Mouse (Mus musculus) olfactory bulb, adult 2 months (tissue): ENCODE measurements around the gene Fyn. TPM values are rescaled to one million over a fixed set of nuclear protein-coding genes. Genes with fewer than 3 reads are reported as not detected.

Source experiments
- H3K27ac ChIP-seq: fragments of 200-500 bp; 2 replicates; pipeline ENCODE4 v1.5.1; 2012; ENCODE audit warnings: low read depth, low read length; ENCODE audit not compliant: insufficient read depth
- H3K4me1 ChIP-seq: fragments of 200-500 bp; 2 replicates; pipeline ENCODE4 v1.6.1; 2012; ENCODE audit warnings: low read length; ENCODE audit not compliant: control insufficient read depth, insufficient read depth
- H3K4me3 ChIP-seq: fragments of 200-500 bp; 2 replicates; pipeline ENCODE4 v1.5.1; 2012; ENCODE audit warnings: mild to moderate bottlenecking, low read depth, low read length, moderate library complexity; ENCODE audit not compliant: insufficient read depth
- CTCF ChIP-seq: fragments of 200-500 bp; IDR thresholded peaks from 2 replicates; pipeline ENCODE4 v1.5.1; 2012; ENCODE audit warnings: low read depth, mild to moderate bottlenecking, low read length, moderate library complexity; ENCODE audit not compliant: insufficient read depth
- POLR2A ChIP-seq: fragments of 200-500 bp; IDR thresholded peaks from 2 replicates; pipeline ENCODE4 v1.6.1; 2012; ENCODE audit warnings: mild to moderate bottlenecking, low read depth, low read length, moderate library complexity; ENCODE audit not compliant: insufficient read depth
- WGBS: fragments of 180-500 bp; shearing (Covaris S2); methylation state at CpG from one replicate; pipeline ENCODE4 v1.1.7; 2018; 5-methylcytosine and 5-hydroxymethylcytosine counted together
- polyA plus RNA-seq: library from polyadenylated mRNA; stranded (reverse); fragments of >200 nt; gene quantifications from 2 replicates; pipeline ENCODE4 v1.2.4, GENCODE M21; 2012; ENCODE audit warnings: low replicate concordance; ENCODE audit not compliant: missing spikeins, insufficient read depth, insufficient read length

Fyn gene
- polyA plus RNA-seq, 1 experiment = 322 TPM

DNA sequence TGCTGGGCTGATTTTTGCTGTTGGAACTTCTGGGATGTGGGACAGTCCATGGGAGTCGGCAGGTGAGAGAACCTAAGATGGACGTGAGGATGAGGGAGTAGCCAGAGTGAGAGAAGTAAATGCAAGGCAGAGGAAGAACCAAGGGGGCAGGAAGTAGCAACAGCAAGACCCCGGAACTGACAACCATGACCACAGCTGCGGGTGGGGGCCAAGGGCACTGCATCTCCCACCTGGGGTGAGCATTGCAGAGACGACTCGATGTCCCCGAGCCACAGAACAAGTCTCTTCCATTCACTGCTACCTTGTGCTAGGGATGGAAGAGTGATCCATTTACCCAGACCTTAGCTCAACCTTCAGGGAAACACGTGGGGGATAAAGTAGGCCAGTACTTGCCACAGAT is 146.3 kb downstream of the Fyn start:
- Histone ChIP-seq H3K4me1 (peaks cover 41% of the 10 kb centered on the region), H3K27ac (no peak overlapping the region), H3K4me3 (no peak overlapping the region)
- no peak for TF ChIP-seq POLR2A
- TF ChIP-seq CTCF = no peak
- WGBS = 94% methylated on average over 8 of the region's 8 CpGs

GRCm38 (mm10) chr10:39516541-39517133 is 148.0 kb downstream of the Fyn start:
- Histone ChIP-seq H3K4me1 (peaks cover 36% of the 10 kb centered on the region), H3K27ac (peak overlapping the region; percentile 55), H3K4me3 (no peak overlapping the region)
- TF ChIP-seq CTCF = no peak
- TF ChIP-seq POLR2A = no peak
- 67% methylated on average over 6 of the region's 6 CpGs for WGBS

DNA sequence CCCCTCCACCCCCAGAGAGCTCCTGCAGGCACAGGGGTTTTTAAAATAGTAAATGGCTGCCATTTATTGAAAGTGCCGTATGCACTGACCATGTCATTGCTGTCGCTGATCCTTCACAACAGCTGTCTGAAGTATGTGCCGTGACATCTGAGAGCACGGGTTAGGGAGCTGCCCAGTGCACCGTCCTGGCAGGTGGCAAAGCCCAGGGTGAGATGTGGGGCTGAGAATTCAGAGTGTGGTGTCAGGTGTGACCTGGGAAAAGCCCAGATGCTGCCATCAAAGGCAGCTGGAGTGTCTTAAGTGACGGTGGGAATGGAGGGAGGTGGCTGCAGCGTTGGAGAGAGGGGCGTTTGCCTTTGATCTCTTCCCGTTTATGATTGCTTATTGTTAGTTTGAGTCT is 148.7 kb downstream of the Fyn start:
- H3K4me3 ChIP-seq = no peak overlapping the region
- TF ChIP-seq POLR2A (no peak), CTCF (no peak)
- H3K4me1 ChIP-seq = peaks cover 36% of the 10 kb centered on the region
- peak overlapping the region; percentile 55 for H3K27ac ChIP-seq
- WGBS = 57% methylated on average over 9 of the region's 9 CpGs

GRCm38 (mm10) chr10:39518232-39518631 is 149.6 kb downstream of the Fyn start:
- Histone ChIP-seq H3K4me1 (peaks cover 40% of the 10 kb centered on the region), H3K27ac (peak overlapping the region; percentile 68), H3K4me3 (no peak overlapping the region)
- TF ChIP-seq POLR2A = no peak
- no peak for TF ChIP-seq CTCF
- 42% methylated on average over 8 of the region's 8 CpGs for WGBS

DNA sequence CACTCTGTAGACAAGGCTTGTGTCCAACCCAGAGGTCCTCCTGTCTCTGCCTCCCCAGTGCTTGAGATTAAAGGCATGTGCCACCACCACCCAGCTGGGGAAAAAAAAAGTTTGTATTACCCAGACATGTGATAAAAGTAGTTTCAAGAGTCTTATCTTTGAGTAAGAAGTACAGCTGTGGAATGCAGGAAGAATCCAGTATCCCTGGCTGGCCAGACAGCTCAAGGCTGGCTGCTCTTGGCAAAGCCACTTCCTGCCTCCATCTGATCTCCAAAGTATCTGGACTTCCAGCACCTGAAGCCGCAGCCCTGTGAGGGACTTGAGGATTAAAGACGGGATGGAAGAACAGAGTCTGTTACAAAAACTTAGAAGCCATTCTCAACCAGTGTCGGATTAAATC is 150.2 kb downstream of the Fyn start:
- WGBS = 65% methylated on average over 3 of the region's 3 CpGs
- peak overlapping the region; percentile 32 for H3K27ac ChIP-seq
- H3K4me1 ChIP-seq = peaks cover 43% of the 10 kb centered on the region
- no peak overlapping the region for H3K4me3 ChIP-seq
- TF ChIP-seq POLR2A = no peak
- no peak for TF ChIP-seq CTCF

DNA sequence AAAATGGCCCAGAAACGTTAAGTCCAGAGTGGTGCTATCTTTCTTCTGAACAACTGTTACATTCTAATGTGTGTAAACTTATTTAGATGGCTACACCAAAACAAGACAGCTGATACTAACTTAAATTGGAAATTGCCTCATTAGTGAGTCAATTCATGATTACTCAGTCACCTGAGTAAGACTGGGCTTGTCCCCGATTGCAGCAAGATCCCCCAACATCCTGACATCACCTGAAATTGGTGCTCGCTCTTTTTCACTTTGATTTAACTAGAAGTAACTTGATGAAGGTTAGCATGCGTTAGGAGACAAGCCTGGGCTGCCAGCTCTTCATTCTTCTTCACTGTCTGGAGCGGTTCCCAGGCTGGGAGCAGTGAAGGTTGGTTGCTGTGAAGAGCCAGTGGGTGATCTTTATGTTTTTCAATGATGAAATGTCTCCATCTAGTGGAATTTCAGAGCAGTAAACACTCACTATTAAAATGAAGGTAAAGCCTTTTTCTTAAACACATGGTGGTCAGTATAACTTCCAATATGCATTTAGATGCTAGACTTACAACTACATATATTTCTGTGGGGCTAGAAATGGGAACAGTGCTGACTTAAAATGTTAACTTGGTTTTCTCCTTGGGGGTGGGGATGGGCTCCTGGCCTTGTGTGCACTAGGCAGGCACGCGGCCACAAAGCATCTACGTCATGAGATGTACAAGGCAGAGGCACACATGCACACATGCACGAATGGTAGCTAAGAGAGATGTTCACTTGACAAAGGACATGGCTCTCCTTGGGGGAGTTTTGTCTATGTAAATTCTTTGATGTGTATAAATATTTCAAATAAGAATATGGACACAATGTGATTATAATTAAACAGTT is 151.7 kb downstream of the Fyn start:
- peaks cover 43% of the 10 kb centered on the region for H3K4me1 ChIP-seq
- WGBS = 23% methylated on average over 9 of the region's 9 CpGs
- no peak overlapping the region for H3K4me3 ChIP-seq
- H3K27ac ChIP-seq = 0 out of 2 replicates have a peak overlapping the region, but pooled peaks have one; percentile 34
- TF ChIP-seq POLR2A (no peak), CTCF (no peak)

GRCm38 (mm10) chr10:39521327-39521726 is 152.7 kb downstream of the Fyn start:
- 36% methylated on average over 1 of the region's 1 CpGs for WGBS

DNA sequence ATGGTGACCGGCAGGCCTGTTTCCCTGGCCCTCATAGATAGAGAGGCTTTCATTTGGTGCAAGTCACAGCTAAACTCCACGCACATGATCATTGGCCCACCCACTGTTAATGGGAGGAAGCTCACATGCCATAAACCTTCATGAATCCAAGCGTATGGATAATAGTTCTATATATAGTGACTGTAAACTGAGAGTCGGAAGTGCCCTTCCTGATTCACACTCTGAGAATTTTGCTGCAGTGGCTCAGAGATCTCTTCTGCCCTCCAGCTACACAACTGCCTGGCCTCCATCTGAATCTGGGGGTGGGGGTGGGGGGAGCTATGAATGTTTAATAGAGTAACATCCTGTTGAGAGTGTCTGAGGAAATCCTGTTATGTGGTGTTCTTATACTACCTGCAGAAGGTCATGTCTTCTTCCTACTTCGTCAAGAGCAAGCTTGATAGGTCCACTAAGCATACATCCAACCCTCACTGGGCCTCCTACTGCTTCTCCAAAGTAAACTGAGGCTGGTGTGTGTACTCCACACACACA is 153.3 kb downstream of the Fyn start:
- TF ChIP-seq CTCF (no peak), POLR2A (no peak)
- 47% methylated on average over 5 of the region's 5 CpGs for WGBS
- Histone ChIP-seq H3K4me3 (no peak overlapping the region), H3K4me1 (peaks cover 43% of the 10 kb centered on the region), H3K27ac (peak overlapping the region; percentile 42)

More at GRCm38 (mm10) chr10:39521327-39521726, 152.7 kb downstream of the Fyn start:
- TF ChIP-seq CTCF (no peak), POLR2A (no peak)
- H3K4me1 ChIP-seq = peaks cover 45% of the 10 kb centered on the region
- no peak overlapping the region for H3K27ac ChIP-seq
- H3K4me3 ChIP-seq = no peak overlapping the region

- no peak for TF ChIP-seq CTCF
- TF ChIP-seq POLR2A = no peak
- H3K27ac ChIP-seq = peak overlapping the region; percentile 42
Observed at GRCm38 (mm10) chr10:39522857-39523614, 154.4 kb downstream of the Fyn start.

More at GRCm38 (mm10) chr10:39522857-39523614, 154.4 kb downstream of the Fyn start:
- H3K4me3 ChIP-seq = no peak overlapping the region
- WGBS = 34% methylated on average over 11 of the region's 11 CpGs
- peaks cover 38% of the 10 kb centered on the region for H3K4me1 ChIP-seq
